Comparison of ENCODE assay signal across 10 mouse cellular contexts in the genomic region with DNA sequence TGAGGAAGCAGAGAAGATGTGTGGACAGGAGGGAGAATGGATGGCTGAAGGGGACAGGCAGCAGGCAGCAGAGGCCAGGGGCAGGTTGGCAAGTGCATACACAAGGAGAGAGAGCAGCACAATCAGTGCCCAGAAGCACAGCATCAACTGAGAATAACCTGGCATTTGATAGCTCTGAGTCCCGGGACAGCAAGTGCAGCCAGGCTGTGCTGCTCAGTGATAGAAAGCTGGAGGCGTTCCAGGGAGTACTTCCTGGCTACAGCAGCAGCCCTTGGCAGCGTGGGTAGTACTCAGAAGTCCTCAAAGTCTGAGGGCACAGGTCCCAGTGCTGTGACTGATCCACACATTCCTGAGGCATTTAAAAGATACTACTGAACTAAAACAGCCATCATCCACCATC.
DNase-seq lines count a peak whose midpoint lies in the region; ATAC-seq and TF ChIP-seq lines count a peak whose summit lies in the region.
"Had no signal": no experiment of that assay in that cellular context is flagged by ENCODE, and none has a peak within 500 bp of the region (broad histone marks: within the 10 kb centered on the region; RNA-seq: fewer than 3 reads in every experiment).

No protein-coding gene starts in this region.

- H3K27me3 ChIP-seq in hindbrain, postnatal 0 days (ENCODE audit: insufficient read depth, low read length) = no peaks in the 10 kb centered on the region
- H3K27me3 ChIP-seq in hindbrain, embryonic 10.5 days (ENCODE audit: insufficient read depth, poor library complexity, severe bottlenecking) = no peaks in the 10 kb centered on the region
- H3K27me3 ChIP-seq in kidney, postnatal 0 days (ENCODE audit: insufficient read depth, low read length) = no peaks in the 10 kb centered on the region
- H3K27me3 ChIP-seq in lung, embryonic 16.5 days (ENCODE audit: control insufficient read depth, insufficient read depth, low read depth, low read length) = no peaks in the 10 kb centered on the region
- H3K27me3 ChIP-seq: neural tube, embryonic 13.5 days; Patski had no signal

- TF ChIP-seq CTCF in hindbrain, postnatal 0 days (IDR thresholded peaks at IDR 0.05; ENCODE audit: low read depth) = no peak
- TF ChIP-seq CTCF in kidney, postnatal 0 days (IDR thresholded peaks at IDR 0.05; ENCODE audit: low read depth) = no peak

- peak; percentile 82 for DNase-seq in hindbrain, postnatal 0 days (ENCODE audit: low spot score)
- DNase-seq in hindbrain, embryonic 10.5 days (ENCODE audit: low spot score) = no peak
- DNase-seq in adrenal gland, postnatal 14 days = peak; percentile 72
- peak; percentile 11 for DNase-seq in kidney, postnatal 0 days (ENCODE audit: low spot score)
- no peak for DNase-seq in spleen, postnatal 10 days (ENCODE audit: low spot score in 2 of 2)
- DNase-seq in embryo, embryonic 10 days (ENCODE audit: low spot score) = no peak

- peaks cover 10% of the 10 kb centered on the region; the same call in 1 of the 2 replicates for H3K36me3 ChIP-seq in hindbrain, postnatal 0 days (ENCODE audit: insufficient read depth, low read length)
- peaks cover 11% of the 10 kb centered on the region for H3K36me3 ChIP-seq in hindbrain, embryonic 10.5 days
- H3K36me3 ChIP-seq in kidney, postnatal 0 days (ENCODE audit: insufficient read depth, low read length) = 0 out of 2 replicates have a peak, but pooled peaks cover 4% of the 10 kb centered on the region
- H3K36me3 ChIP-seq in lung, embryonic 16.5 days (ENCODE audit: control insufficient read depth, insufficient read depth, low read length) = peaks cover 6% of the 10 kb centered on the region; the same call in 1 of the 2 replicates

- no peaks in the 10 kb centered on the region for H3K9me3 ChIP-seq in hindbrain, postnatal 0 days (ENCODE audit: low read length)
- no peaks in the 10 kb centered on the region for H3K9me3 ChIP-seq in hindbrain, embryonic 10.5 days
- H3K9me3 ChIP-seq in kidney, postnatal 0 days (replicated peaks; ENCODE audit: low read length) = no peaks in the 10 kb centered on the region
- no peaks in the 10 kb centered on the region for H3K9me3 ChIP-seq in lung, embryonic 16.5 days (ENCODE audit: control insufficient read depth, low read length)
- H3K9me3 ChIP-seq: neural tube, embryonic 13.5 days had no signal

- peak overlapping the region; percentile 20; the same call in 1 of the 2 replicates for H3K27ac ChIP-seq in hindbrain, postnatal 0 days
- no peak overlapping the region for H3K27ac ChIP-seq in hindbrain, embryonic 10.5 days
- H3K27ac ChIP-seq in kidney, postnatal 0 days = no peak overlapping the region
- peak overlapping the region; percentile 84 for H3K27ac ChIP-seq in lung, embryonic 16.5 days (ENCODE audit: low read length)
- H3K27ac ChIP-seq: neural tube, embryonic 13.5 days had no signal

- no peaks in the 10 kb centered on the region for H3K4me1 ChIP-seq in hindbrain, postnatal 0 days (ENCODE audit: insufficient read depth, low read length)
- H3K4me1 ChIP-seq in hindbrain, embryonic 10.5 days (replicated peaks) = no peaks in the 10 kb centered on the region
- no peaks in the 10 kb centered on the region for H3K4me1 ChIP-seq in kidney, postnatal 0 days (replicated peaks; ENCODE audit: insufficient read depth, low read length)
- H3K4me1 ChIP-seq in lung, embryonic 16.5 days (replicated peaks; ENCODE audit: control insufficient read depth, insufficient read depth, low read length) = peaks cover 14% of the 10 kb centered on the region

- H3K9ac ChIP-seq in hindbrain, postnatal 0 days (replicated peaks; ENCODE audit: low read length) = no peak overlapping the region
- H3K9ac ChIP-seq in kidney, postnatal 0 days (ENCODE audit: low read depth, low read length) = no peak overlapping the region
- H3K9ac ChIP-seq in lung, embryonic 16.5 days (ENCODE audit: low read length) = no peak overlapping the region
- H3K9ac ChIP-seq: neural tube, embryonic 13.5 days had no signal

- H3K4me2 ChIP-seq in hindbrain, postnatal 0 days (ENCODE audit: low read depth, low read length) = no peak overlapping the region
- no peak overlapping the region for H3K4me2 ChIP-seq in kidney, postnatal 0 days (ENCODE audit: low read length)
- H3K4me2 ChIP-seq in lung, embryonic 16.5 days (ENCODE audit: low read depth, low read length) = peak overlapping the region; percentile 4; the same call in 1 of the 2 replicates
- H3K4me2 ChIP-seq: neural tube, embryonic 13.5 days had no signal

- H3K4me3 ChIP-seq in hindbrain, postnatal 0 days (ENCODE audit: low read length) = no peak overlapping the region
- H3K4me3 ChIP-seq in hindbrain, embryonic 10.5 days = no peak overlapping the region
- H3K4me3 ChIP-seq in kidney, postnatal 0 days (replicated peaks; ENCODE audit: low read depth, low read length) = no peak overlapping the region
- H3K4me3 ChIP-seq in lung, embryonic 16.5 days (ENCODE audit: low read length) = no peak overlapping the region
- H3K4me3 ChIP-seq: neural tube, embryonic 13.5 days had no signal

- WGBS in hindbrain, postnatal 0 days = 35% methylated on average over 3 of the region's 3 CpGs
- 78% methylated on average over 3 of the region's 3 CpGs for WGBS in hindbrain, embryonic 10.5 days
- 33% methylated on average over 3 of the region's 3 CpGs for WGBS in kidney, postnatal 0 days
- 22% methylated on average over 3 of the region's 3 CpGs for WGBS in lung, embryonic 16.5 days

- peak; percentile 82 for ATAC-seq in hindbrain, postnatal 0 days
- peak; percentile 77 for ATAC-seq in frontal cortex, adult (ENCODE audit: low TSS enrichment)
- no peak for ATAC-seq in kidney, postnatal 0 days (replicated peaks; ENCODE audit: low FRiP score, low read depth)
- ATAC-seq in lung, embryonic 16.5 days (ENCODE audit: low read depth) = peak; percentile 92
- ATAC-seq: Patski had no signal

Comparison
In these comparisons a context has a peak if more than half of its experiments do, and no peak if none do; other contexts are left out.
1. DNase-seq: peak in hindbrain, postnatal 0 days (single experiment), adrenal gland, postnatal 14 days (single experiment) and kidney, postnatal 0 days (single experiment); none in hindbrain, embryonic 10.5 days (single experiment), spleen, postnatal 10 days (0 of 2) and embryo, embryonic 10 days (single experiment).
2. H3K27ac ChIP-seq: peak in hindbrain, postnatal 0 days (single experiment) and lung, embryonic 16.5 days (single experiment); none in hindbrain, embryonic 10.5 days (single experiment) and kidney, postnatal 0 days (single experiment).